Mouse (Mus musculus) liver, embryonic 11.5 days (tissue): ENCODE measurements around the gene Olfr329-ps. TPM values are rescaled to one million over a fixed set of nuclear protein-coding genes. Genes with fewer than 3 reads are reported as not detected.
A peak's percentile ranks its signal among the peaks of the same experiment; 100 is the strongest.
"Not testable (repeated sequence)": the region's sequence is repeated elsewhere in the genome, so short reads cannot be mapped to it uniquely, and the experiment has no call there.

Experiments
- ATAC-seq: fragments of 200-750 bp; cut with Nextera tagmentation; replicated peaks from 2 replicates; pipeline ENCODE4 v1.8.0; 2017; ENCODE audit warnings: moderate number of reproducible peaks, mild to moderate bottlenecking, moderate TSS enrichment, moderate library complexity; ENCODE audit not compliant: low FRiP score
- DNase-seq: peaks from one replicate; pipeline ENCODE4 v3.0.0-alpha.2; 2017; ENCODE audit warnings: low spot score
- H3K27ac ChIP-seq: fragments of 300-500 bp; sonication (generic); 2 replicates; pipeline ENCODE4 v1.5.1; 2014; ENCODE audit warnings: mild to moderate bottlenecking, low read depth, low read length, control low read depth
- H3K27me3 ChIP-seq: fragments of 300-500 bp; sonication (generic); replicated peaks from 2 replicates; pipeline ENCODE4 v1.6.1; 2014; ENCODE audit warnings: low read length, mixed read lengths; ENCODE audit not compliant: control insufficient read depth, insufficient read depth
- H3K36me3 ChIP-seq: fragments of 300-500 bp; sonication (generic); 2 replicates; pipeline ENCODE4 v1.6.1; 2014; ENCODE audit warnings: mild to moderate bottlenecking, low read length, moderate library complexity, mixed read lengths; ENCODE audit not compliant: control insufficient read depth, insufficient read depth
- H3K4me1 ChIP-seq: fragments of 300-500 bp; sonication (generic); replicated peaks from 2 replicates; pipeline ENCODE4 v1.6.1; 2014; ENCODE audit warnings: low read length, mixed read lengths; ENCODE audit not compliant: control insufficient read depth, insufficient read depth
- H3K4me2 ChIP-seq: fragments of 300-500 bp; sonication (generic); 2 replicates; pipeline ENCODE4 v1.6.1; 2014; ENCODE audit warnings: mild to moderate bottlenecking, control low read depth, moderate library complexity
- H3K4me3 ChIP-seq: fragments of 300-500 bp; sonication (generic); 2 replicates; pipeline ENCODE4 v1.5.1; 2014; ENCODE audit warnings: low read depth, low read length, control low read depth
- H3K9ac ChIP-seq: fragments of 300-500 bp; sonication (generic); 2 replicates; pipeline ENCODE4 v1.6.1; 2014; ENCODE audit warnings: low read depth, low read length, control low read depth
- H3K9me3 ChIP-seq: fragments of 300-500 bp; sonication (generic); 2 replicates; pipeline ENCODE4 v1.6.1; 2016; ENCODE audit warnings: low read length, inconsistent platforms, mixed read lengths; ENCODE audit not compliant: control insufficient read depth
- WGBS: fragments of 180-500 bp; shearing (Covaris S2); extraction: QIAGEN DNeasy Blood & Tissue Kit; methylation state at CpG from one replicate; pipeline ENCODE4 v1.1.7; 2014; 5-methylcytosine and 5-hydroxymethylcytosine counted together
- polyA plus RNA-seq: library from polyadenylated mRNA; unstranded; fragments of >200 nt; fragmentation: Nextera tagmentation; extraction: Ambion mirVana; gene quantifications from 2 replicates; pipeline ENCODE4 v1.2.1, GENCODE M21; 2014

The Olfr329-ps gene
- not detected in 2 replicates for polyA plus RNA-seq

- ATAC-seq (no peak), DNase-seq (no peak)
- Histone ChIP-seq H3K4me3 (no peak within 1 kb of the TSS), H3K9me3 (no peaks in the 10 kb centered on the region), H3K27me3 (no peaks in the 10 kb centered on the region), H3K9ac (no peak within 1 kb of the TSS), H3K27ac (no peak within 1 kb of the TSS), H3K4me1 (no peaks in the 10 kb centered on the region), H3K36me3 (no peaks in the 10 kb centered on the region), H3K4me2 (no peak within 1 kb of the TSS)
- 82% methylated on average over 5 of the region's 5 CpGs for WGBS
Observed at GRCm38 (mm10) chr11:58546322-58546721, at the start of gene Olfr329-ps. Olfr329-ps (minus strand) TSS chr11:58546422.

DNA sequence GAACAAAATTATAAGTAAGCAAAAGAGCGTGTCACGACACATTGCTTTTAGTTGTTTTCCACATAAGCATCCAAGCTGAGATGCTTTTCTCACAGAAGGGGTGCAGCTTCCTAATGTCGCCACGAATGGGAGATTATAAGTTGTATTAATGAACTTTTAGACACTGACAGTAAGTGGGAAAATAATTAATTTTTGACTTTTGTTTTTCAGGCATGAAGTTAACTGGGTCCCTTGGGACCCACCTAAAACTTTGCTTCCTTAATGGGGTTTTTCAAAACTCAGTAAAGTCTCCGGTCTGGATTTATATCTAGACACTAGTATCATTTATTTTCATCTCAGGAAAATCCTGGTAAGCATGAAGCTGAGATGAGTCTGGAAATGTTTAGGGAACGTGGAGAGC is 48.6 kb upstream of the Olfr329-ps start, which contains the start of gene Olfr324:
Gene Olfr324 (plus strand): TSS at position 301 of the 400 bp plus-strand sequence.
- Histone ChIP-seq H3K4me2 (no peak within 1 kb of the TSS), H3K36me3 (no peaks in the 10 kb centered on the region), H3K4me1 (no peaks in the 10 kb centered on the region), H3K4me3 (no peak within 1 kb of the TSS), H3K27ac (no peak within 1 kb of the TSS), H3K27me3 (no peaks in the 10 kb centered on the region), H3K9ac (no peak within 1 kb of the TSS), H3K9me3 (no peaks in the 10 kb centered on the region)
- ATAC-seq (no peak), DNase-seq (no peak)
- 77% methylated on average over 6 of the region's 6 CpGs for WGBS

- Histone ChIP-seq H3K4me3 (no peak overlapping the region), H3K9me3 (no peaks in the 10 kb centered on the region), H3K4me1 (no peaks in the 10 kb centered on the region), H3K27me3 (no peaks in the 10 kb centered on the region), H3K4me2 (no peak overlapping the region), H3K36me3 (no peaks in the 10 kb centered on the region), H3K9ac (no peak overlapping the region), H3K27ac (no peak overlapping the region)
- ATAC-seq (no peak), DNase-seq (no peak)
- WGBS, result 79% methylated on average over 3 of the region's 3 CpGs
Observed at GRCm38 (mm10) chr11:58588620-58589250, 42.5 kb upstream of the Olfr329-ps start.

GRCm38 (mm10) chr11:58587898-58588348 is 41.7 kb upstream of the Olfr329-ps start:
- no peaks in the 10 kb centered on the region for H3K4me1 ChIP-seq
- peak overlapping the region; percentile 13 for H3K4me2 ChIP-seq
- H3K9me3 ChIP-seq, result no peaks in the 10 kb centered on the region
- WGBS, result 43% methylated on average over 7 of the region's 7 CpGs
- peak overlapping the region; percentile 35 for H3K27ac ChIP-seq
- DNase-seq, result peak; percentile 51
- H3K9ac ChIP-seq, result no peak overlapping the region
- H3K27me3 ChIP-seq, result no peaks in the 10 kb centered on the region
- H3K4me3 ChIP-seq, result no peak overlapping the region
- peak; percentile 99 for ATAC-seq
- no peaks in the 10 kb centered on the region for H3K36me3 ChIP-seq

DNA sequence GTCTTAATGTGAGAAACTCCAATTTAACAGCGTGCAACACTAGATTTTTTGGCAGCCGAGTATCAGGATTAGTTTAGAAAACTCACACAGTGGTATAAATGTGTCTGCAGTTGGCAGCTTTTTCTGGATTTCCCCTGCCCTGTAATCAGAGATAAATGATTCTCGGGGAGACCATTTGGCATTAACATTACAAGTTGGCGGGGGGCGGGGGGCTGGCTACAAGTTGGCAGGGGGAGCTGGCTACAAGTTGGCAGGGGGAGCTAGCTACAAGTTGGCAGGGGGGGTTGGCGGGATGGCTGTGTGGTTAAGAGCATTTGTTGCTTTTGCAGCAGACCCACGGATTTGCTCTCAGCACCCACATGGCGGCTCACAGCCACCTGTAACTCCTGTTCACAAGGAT is 32.4 kb upstream of the Olfr329-ps start:
- no peak for DNase-seq
- H3K4me2 ChIP-seq, result no peak overlapping the region
- H3K4me3 ChIP-seq, result no peak overlapping the region
- H3K27me3 ChIP-seq, result no peaks in the 10 kb centered on the region
- no peak for ATAC-seq
- H3K9ac ChIP-seq, result no peak overlapping the region
- H3K36me3 ChIP-seq, result no peaks in the 10 kb centered on the region
- no peaks in the 10 kb centered on the region for H3K4me1 ChIP-seq
- WGBS, result 68% methylated on average over 8 of the region's 8 CpGs
- no peak overlapping the region for H3K27ac ChIP-seq
- no peaks in the 10 kb centered on the region for H3K9me3 ChIP-seq

DNA sequence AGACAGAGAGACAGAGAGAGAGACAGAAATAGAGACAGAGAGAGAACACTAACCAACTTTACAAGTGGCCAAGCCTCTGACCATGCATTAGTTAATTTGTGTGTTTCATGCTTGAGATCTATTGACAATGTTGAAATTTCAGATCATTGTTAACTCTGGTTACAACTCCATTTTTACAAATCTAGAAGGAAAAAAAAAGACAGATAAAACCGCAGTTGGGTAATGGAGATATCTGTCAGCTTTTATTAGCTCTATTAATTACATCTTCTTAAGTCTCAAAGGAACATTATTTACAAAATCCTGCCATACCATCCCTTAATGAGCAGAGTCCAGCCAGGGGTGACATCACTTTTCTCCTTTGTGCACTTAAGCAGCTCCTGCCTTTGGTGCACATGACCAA is 31.2 kb upstream of the Olfr329-ps start, which contains the start of gene Olfr325:
Gene Olfr325 (plus strand): TSS at position 301 of the 400 bp plus-strand sequence.
- H3K36me3 ChIP-seq, result no peaks in the 10 kb centered on the region
- H3K4me3 ChIP-seq, result no peak within 1 kb of the TSS
- DNase-seq (no peak), ATAC-seq (no peak)
- WGBS, result 64% methylated on average over 1 of the region's 1 CpGs
- no peak within 1 kb of the TSS for H3K27ac ChIP-seq
- H3K4me2 ChIP-seq, result no peak within 1 kb of the TSS
- no peaks in the 10 kb centered on the region for H3K9me3 ChIP-seq
- no peaks in the 10 kb centered on the region for H3K4me1 ChIP-seq
- no peaks in the 10 kb centered on the region for H3K27me3 ChIP-seq
- no peak within 1 kb of the TSS for H3K9ac ChIP-seq

DNA sequence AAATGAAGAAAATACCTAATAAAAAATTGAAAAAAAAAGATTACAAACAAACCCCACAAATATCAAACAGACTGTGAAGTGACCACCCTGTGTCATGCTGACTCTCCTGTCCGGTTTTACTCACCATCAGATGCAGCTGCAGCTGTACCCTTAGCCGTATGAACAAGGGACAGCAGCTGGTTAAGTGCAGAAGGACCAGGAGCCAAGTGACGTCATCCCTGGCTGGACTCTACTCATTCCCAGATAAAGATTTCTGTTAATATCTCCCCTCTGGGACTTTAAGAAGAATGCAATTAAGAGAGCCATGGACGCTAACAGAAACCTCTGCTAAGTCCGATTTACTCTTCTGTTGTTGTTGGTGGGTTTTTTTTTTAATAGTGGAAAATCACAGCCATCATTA is 24.2 kb upstream of the Olfr329-ps start, which contains the start of gene Olfr224:
Gene Olfr224 (minus strand): TSS at position 149 of the 400 bp plus-strand sequence.
- no peaks in the 10 kb centered on the region for H3K4me1 ChIP-seq

GRCm38 (mm10) chr11:58555536-58555935 is 9.3 kb upstream of the Olfr329-ps start, which contains the start of gene Olfr328:
Olfr328 (minus strand) TSS chr11:58555636.
- no peaks in the 10 kb centered on the region for H3K27me3 ChIP-seq
- no peak within 1 kb of the TSS for H3K27ac ChIP-seq
- H3K4me1 ChIP-seq, result no peaks in the 10 kb centered on the region
- H3K4me2 ChIP-seq, result no peak within 1 kb of the TSS
- WGBS, result 96% methylated on average over 1 of the region's 1 CpGs
- no peak within 1 kb of the TSS for H3K9ac ChIP-seq
- no peaks in the 10 kb centered on the region for H3K9me3 ChIP-seq
- ATAC-seq, result no peak
- H3K4me3 ChIP-seq, result no peak within 1 kb of the TSS
- H3K36me3 ChIP-seq, result no peaks in the 10 kb centered on the region
- DNase-seq, result no peak

More for the DNA sequence above, 24.2 kb upstream of the Olfr329-ps start, which contains the start of gene Olfr224:
- no peak within 1 kb of the TSS for H3K4me3 ChIP-seq
- 80% methylated on average over 5 of the region's 5 CpGs for WGBS
- no peaks in the 10 kb centered on the region for H3K9me3 ChIP-seq
- no peaks in the 10 kb centered on the region for H3K36me3 ChIP-seq
- no peak within 1 kb of the TSS for H3K27ac ChIP-seq
- no peak within 1 kb of the TSS for H3K9ac ChIP-seq
- ATAC-seq (no peak), DNase-seq (no peak)
- no peak within 1 kb of the TSS for H3K4me2 ChIP-seq
- no peaks in the 10 kb centered on the region for H3K27me3 ChIP-seq

DNA sequence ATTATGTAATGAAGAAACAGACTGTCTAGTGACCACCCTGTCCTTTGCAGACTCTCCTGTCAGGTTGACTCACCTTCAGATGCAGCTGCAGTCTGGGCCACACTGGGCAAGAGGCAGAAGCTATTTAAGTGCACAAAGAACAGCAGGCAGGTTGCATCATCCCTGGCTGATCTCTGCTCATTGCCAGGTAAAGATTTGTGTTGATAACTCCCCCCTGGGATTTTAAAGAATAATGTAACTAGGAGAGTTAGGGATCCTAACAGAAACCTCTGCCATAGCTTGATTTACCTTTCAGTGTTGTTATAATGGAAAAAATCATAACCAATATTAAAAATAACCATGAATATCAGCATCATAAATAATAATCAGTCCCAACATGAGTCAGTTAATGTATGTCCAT is 11.5 kb downstream of the Olfr329-ps start, which contains the start of gene Olfr330:
Gene Olfr330 (minus strand): TSS at position 101 of the 400 bp plus-strand sequence.
- ATAC-seq, result not testable (repeated sequence)

More for the DNA sequence above, 11.5 kb downstream of the Olfr329-ps start, which contains the start of gene Olfr330:
- not testable (repeated sequence) for H3K4me3 ChIP-seq, H3K4me2 ChIP-seq, H3K4me1 ChIP-seq, DNase-seq, H3K27ac ChIP-seq, H3K9ac ChIP-seq, H3K27me3 ChIP-seq, H3K36me3 ChIP-seq, H3K9me3 ChIP-seq
